Mouse (Mus musculus): ENCODE measurements at regions not wholly inside any gene's neighbourhood (a gene's known extent, or its start where the extent isn't known, plus 50 kb on each side); places are given as distances from the start of the nearest gene placed in this dataset.

DNA sequence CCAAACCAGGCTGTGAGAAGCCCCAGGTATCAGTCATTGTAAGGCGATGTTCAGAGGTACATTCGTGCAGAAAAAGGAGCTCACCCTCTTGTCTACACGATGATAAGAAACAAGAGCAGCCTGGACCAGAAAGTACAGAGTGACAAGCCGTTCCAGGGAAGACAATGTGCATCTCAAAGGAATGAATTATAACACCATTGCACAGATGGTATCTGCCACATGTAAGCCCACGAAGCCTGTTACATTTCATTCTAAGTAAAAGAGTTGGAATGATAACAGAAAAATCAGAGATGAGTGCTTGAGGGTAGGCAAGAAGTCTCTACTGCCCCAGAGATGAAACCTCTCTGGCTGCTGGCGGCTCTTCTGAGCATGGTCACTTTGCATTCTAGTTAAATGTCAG, 159.3 kb upstream of the Rad23b start:
- no peak for TF ChIP-seq CTCF (IDR thresholded peaks at IDR 0.05; ENCODE audit: low read depth, low read length)
- TF ChIP-seq POLR2A (IDR thresholded peaks at IDR 0.05; ENCODE audit: borderline replicate concordance, low read depth, low read length), result no peak

All from bone marrow macrophage, adult 2 months (primary cell).